Mouse (Mus musculus) lung, embryonic 15.5 days (tissue): ENCODE results near the gene Casp7. TPM values are rescaled to one million over a fixed set of nuclear protein-coding genes. Genes with fewer than 3 reads are reported as not detected.

ENCODE experiments used
- ATAC-seq: fragments of 200-750 bp; cut with Nextera tagmentation; 2 replicates; pipeline ENCODE4 v1.8.0; 2017; ENCODE audit warnings: moderate number of reproducible peaks, borderline replicate concordance; ENCODE audit not compliant: low FRiP score, low TSS enrichment; ENCODE audit errors: extremely low read depth
- H3K27ac ChIP-seq: fragments of 300-500 bp; sonication (generic); 2 replicates; pipeline ENCODE4 v1.5.1; 2015; ENCODE audit warnings: moderate library complexity, mild to moderate bottlenecking, inconsistent platforms
- H3K27me3 ChIP-seq: fragments of 300-500 bp; sonication (generic); 2 replicates; pipeline ENCODE4 v1.6.1; 2015; ENCODE audit warnings: inconsistent platforms
- H3K36me3 ChIP-seq: fragments of 300-500 bp; sonication (generic); 2 replicates; pipeline ENCODE4 v1.6.1; 2015; ENCODE audit warnings: inconsistent platforms
- H3K4me1 ChIP-seq: fragments of 300-500 bp; sonication (generic); 2 replicates; pipeline ENCODE4 v1.6.1; 2015; ENCODE audit warnings: inconsistent platforms
- H3K4me2 ChIP-seq: fragments of 300-500 bp; sonication (generic); 2 replicates; pipeline ENCODE4 v1.6.1; 2015; ENCODE audit warnings: inconsistent platforms, mild to moderate bottlenecking, moderate library complexity
- H3K4me3 ChIP-seq: fragments of 300-500 bp; sonication (generic); 2 replicates; pipeline ENCODE4 v1.5.1; 2015; ENCODE audit warnings: mild to moderate bottlenecking, inconsistent platforms
- H3K9ac ChIP-seq: fragments of 300-500 bp; sonication (generic); 2 replicates; pipeline ENCODE4 v1.6.1; 2015; ENCODE audit warnings: inconsistent platforms
- H3K9me3 ChIP-seq: fragments of 300-500 bp; sonication (generic); 2 replicates; pipeline ENCODE4 v1.6.1; 2016; ENCODE audit warnings: inconsistent platforms
- WGBS: fragments of 180-500 bp; shearing (Covaris S2); methylation state at CpG from one replicate; pipeline ENCODE4 v1.1.7; 2015; 5-methylcytosine and 5-hydroxymethylcytosine counted together
- polyA plus RNA-seq: library from polyadenylated mRNA; unstranded; fragments of >200 nt; fragmentation: Nextera tagmentation; extraction: Ambion mirVana; gene quantifications from 2 replicates; pipeline ENCODE4 v1.2.1, GENCODE M21; 2015

Gene Casp7
- polyA plus RNA-seq, 1 experiment from 2014 or later: 34.8 TPM

DNA sequence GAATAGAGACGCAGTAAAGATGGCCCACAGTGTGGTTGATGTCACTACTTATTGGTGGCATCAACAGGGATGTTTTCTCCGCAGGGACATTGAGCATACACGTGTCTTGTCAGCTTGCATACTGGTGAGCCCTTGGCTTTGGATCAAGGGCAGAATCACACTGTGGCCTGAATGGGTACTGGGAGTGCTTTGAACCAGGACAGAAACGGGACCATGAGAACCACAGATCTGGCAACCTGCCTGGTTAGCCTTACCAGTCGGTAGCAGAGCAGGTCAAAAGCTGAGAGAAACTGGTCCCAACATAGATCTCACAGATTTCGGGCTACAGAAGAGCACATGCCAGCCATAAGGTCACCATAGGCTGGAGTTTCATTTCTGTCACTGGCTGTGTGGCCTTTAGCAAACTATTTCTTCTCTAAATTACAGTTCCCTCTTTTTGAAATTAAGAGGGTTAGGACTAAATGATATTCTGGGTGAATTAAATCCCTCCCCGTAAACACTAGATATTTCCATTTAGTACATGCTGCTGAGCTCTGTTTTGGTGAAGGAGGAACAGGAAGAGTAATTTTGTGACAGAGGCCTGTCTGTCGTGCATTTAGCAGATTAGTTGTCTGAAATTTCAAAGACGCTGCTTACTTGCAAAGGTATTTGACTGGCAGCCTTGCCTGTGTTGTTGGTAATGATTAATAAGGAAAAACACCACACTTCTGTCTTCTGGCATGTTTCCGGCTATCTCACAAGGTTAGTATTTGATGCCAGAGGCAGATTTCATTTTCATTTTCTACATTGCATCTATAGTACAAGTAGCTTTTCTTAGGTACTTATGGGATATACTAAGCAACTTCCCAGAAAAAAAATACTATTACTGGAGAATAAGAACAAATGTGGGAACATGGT lies 62.5 kb downstream of the Casp7 start:
- no peak overlapping the region for H3K27ac ChIP-seq
- no peak for ATAC-seq
- 77% methylated on average over 10 of the region's 10 CpGs for WGBS

DNA sequence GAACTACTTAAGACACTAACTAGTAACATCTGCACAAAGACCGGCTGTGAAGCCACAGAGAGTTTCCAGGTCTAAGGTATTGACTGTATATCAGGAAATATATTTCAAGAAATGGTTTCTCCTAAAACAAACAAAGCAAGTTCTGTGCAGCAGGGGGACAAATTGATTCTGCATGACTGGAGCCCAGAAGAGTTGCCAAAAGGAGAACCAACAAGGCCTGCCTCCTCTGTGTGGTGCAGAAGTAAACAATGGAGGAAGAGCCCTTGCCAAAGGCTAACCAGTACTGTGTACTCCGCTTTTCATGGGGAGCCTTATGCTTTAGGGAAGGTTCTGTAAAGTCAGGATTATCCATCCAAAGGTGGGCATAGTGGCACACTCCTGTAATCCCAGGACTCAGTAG lies 63.3 kb downstream of the Casp7 start:
- Histone ChIP-seq H3K9me3 (no peaks in the 10 kb centered on the region), H3K4me2 (no peak overlapping the region), H3K27ac (no peak overlapping the region), H3K4me1 (peaks cover 25% of the 10 kb centered on the region), H3K27me3 (no peaks in the 10 kb centered on the region), H3K36me3 (no peaks in the 10 kb centered on the region), H3K9ac (no peak overlapping the region), H3K4me3 (no peak overlapping the region)
- 86% methylated on average over 2 of the region's 2 CpGs for WGBS
- no peak for ATAC-seq

More for the DNA sequence above, 62.5 kb downstream of the Casp7 start:
- no peak overlapping the region for H3K9ac ChIP-seq
- H3K27me3 ChIP-seq: no peaks in the 10 kb centered on the region
- no peaks in the 10 kb centered on the region for H3K36me3 ChIP-seq
- H3K4me1 ChIP-seq: peaks cover 25% of the 10 kb centered on the region
- H3K4me2 ChIP-seq: no peak overlapping the region
- H3K4me3 ChIP-seq: no peak overlapping the region
- no peaks in the 10 kb centered on the region for H3K9me3 ChIP-seq

DNA sequence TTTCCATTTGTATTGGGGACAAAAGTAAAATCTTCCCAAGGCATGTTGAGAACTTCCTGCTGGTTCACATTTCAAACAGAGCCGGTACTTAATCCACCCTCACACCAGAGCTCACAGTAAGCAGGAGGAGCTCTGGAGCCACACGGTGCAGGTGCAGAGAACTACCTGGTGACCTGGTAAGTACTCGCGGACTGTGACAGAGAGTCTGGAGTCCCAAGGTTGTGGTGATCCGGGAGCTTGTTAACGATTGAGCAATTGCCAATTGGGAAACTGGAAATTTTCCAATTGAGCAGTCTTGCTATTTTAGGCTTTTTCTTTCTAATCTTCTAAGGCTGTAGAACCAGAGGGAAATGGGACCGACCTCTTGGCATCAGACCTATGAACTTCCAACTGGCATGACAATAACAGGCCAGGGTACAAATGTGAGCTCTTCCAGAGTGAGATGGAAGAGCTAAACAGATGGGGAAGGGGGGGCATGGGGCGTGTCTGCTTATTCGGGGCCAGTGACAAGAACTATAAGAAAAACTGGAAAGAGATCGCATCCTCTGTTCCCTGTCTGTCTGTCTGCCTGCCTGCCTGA lies 64.7 kb downstream of the Casp7 start, which contains the start of gene Plekhs1:
TSS of gene Plekhs1 (plus strand) at position 119 of the 580 bp plus-strand sequence.
- H3K4me1 ChIP-seq: peaks cover 25% of the 10 kb centered on the region
- no peak within 1 kb of the TSS for H3K4me2 ChIP-seq
- H3K9ac ChIP-seq: no peak within 1 kb of the TSS
- H3K27ac ChIP-seq: 0 out of 2 replicates have a peak within 1 kb of the TSS, but pooled peaks have one; percentile 30
- no peak for ATAC-seq
- H3K36me3 ChIP-seq: no peaks in the 10 kb centered on the region
- no peak within 1 kb of the TSS for H3K4me3 ChIP-seq
- no peaks in the 10 kb centered on the region for H3K9me3 ChIP-seq
- 48% methylated on average over 10 of the region's 10 CpGs for WGBS
- no peaks in the 10 kb centered on the region for H3K27me3 ChIP-seq

DNA sequence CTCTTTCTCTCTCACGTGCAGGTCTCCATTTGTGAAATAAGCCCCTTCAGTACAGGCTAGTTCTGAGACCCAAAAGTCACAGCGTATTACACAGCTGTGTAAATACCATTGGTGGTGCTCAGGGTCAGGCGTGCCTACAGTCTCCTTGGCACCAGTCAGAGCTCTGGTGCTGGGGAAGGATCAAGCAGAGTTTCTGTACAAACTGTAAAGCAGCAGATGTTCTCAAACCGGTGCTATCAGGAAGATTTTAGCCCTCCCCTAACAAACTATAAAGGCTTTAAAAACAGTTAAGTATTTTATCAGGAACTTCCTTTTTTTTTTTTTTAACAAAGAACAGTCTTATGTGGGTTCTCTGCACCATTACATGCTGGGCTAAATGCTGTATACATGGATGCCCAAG lies 65.9 kb downstream of the Casp7 start:
- peaks cover 17% of the 10 kb centered on the region for H3K4me1 ChIP-seq
- no peak overlapping the region for H3K4me2 ChIP-seq
- H3K36me3 ChIP-seq: no peaks in the 10 kb centered on the region
- no peak overlapping the region for H3K9ac ChIP-seq
- 44% methylated on average over 4 of the region's 4 CpGs for WGBS
- ATAC-seq: no peak
- H3K9me3 ChIP-seq: no peaks in the 10 kb centered on the region
- no peak overlapping the region for H3K4me3 ChIP-seq
- H3K27ac ChIP-seq: no peak overlapping the region
- no peaks in the 10 kb centered on the region for H3K27me3 ChIP-seq

DNA sequence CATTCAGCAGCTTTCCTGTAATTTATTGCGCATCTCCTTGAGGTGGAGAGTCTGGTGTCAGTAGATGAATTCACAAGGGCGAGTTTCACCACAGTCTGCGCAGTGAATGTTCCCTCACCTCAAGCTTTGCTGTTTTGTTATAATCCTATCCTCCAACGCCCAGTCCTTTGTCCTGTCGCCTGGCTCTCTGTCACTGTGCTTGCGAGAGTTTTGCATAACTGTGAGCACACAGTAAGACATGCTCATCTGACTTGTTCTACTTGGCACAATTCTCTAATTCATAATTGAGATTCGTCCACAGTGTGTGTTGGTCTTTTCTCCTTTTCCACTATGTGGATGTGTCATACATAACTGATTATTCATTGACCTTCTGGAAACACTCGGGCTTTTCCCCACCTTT lies 69.6 kb downstream of the Casp7 start:
- H3K4me2 ChIP-seq: no peak overlapping the region
- no peaks in the 10 kb centered on the region for H3K9me3 ChIP-seq
- no peaks in the 10 kb centered on the region for H3K36me3 ChIP-seq
- no peak overlapping the region for H3K9ac ChIP-seq
- no peak for ATAC-seq
- no peak overlapping the region for H3K27ac ChIP-seq
- no peaks in the 10 kb centered on the region for H3K27me3 ChIP-seq
- WGBS: 82% methylated on average over 8 of the region's 8 CpGs
- H3K4me1 ChIP-seq: peaks cover 10% of the 10 kb centered on the region
- H3K4me3 ChIP-seq: no peak overlapping the region

DNA sequence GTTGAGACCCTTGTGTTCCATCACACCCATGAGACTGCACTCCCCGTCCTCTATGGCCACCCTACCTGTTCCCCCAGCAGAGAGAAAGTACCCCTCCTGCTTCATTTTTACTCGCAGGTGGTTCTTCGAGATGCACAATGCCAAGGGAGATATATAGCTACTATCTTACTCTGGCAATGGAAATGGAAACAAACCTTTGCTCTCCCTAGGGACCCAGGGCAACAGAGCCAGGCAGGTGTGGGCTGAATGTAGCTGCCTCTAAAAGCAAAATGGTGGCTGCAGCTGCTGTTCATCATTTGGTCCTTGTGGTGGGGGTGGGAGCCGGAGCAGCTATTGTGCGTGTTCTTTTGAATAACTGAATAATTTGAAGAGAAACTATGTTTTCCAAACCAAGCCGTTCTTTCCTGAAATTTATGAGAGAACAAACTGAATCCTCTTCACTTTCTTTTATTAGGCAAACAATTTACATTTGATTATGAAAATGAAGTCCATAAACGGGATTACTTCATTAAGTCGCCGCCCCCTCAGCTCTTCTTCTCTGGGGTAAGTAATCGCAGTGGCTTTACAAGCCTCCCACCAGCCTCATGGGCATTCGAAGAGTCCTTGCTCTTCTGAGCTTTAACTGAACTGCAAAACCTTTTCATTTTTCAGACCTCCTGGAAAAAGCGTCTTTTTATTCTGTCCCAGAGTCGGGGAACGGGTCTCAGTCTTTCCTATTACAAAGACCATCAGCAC lies 73.5 kb downstream of the Casp7 start:
- H3K4me1 ChIP-seq: peaks cover 3% of the 10 kb centered on the region; the same call in 1 of the 2 replicates
- H3K36me3 ChIP-seq: no peaks in the 10 kb centered on the region
- H3K27me3 ChIP-seq: no peaks in the 10 kb centered on the region
- H3K27ac ChIP-seq: no peak overlapping the region
- no peak for ATAC-seq
- no peaks in the 10 kb centered on the region for H3K9me3 ChIP-seq
- no peak overlapping the region for H3K4me2 ChIP-seq
- WGBS: 83% methylated on average over 14 of the region's 14 CpGs
- H3K9ac ChIP-seq: no peak overlapping the region
- no peak overlapping the region for H3K4me3 ChIP-seq

DNA sequence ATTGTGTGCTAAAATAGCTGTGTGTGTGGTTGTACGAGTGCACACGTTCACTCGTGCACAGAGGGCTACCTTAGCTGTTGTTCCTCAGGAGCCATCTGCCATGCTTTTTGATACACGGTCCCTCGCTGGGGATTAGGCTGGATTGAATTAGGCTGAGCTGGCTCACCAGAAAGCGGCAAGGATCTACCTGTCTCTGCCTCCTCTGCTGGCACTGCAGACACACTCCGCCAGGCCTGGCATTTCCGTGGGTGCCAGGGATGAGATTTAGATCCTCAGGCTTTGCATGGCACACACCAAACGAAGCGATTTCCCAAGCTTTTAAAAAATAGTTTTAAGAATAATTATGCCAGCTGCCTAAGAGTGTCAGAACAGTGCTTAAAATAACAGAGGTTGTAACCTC lies 75.0 kb downstream of the Casp7 start:
- WGBS: 82% methylated on average over 10 of the region's 10 CpGs
- Histone ChIP-seq H3K4me1 (peaks cover 3% of the 10 kb centered on the region; the same call in 1 of the 2 replicates), H3K27me3 (no peaks in the 10 kb centered on the region), H3K36me3 (no peaks in the 10 kb centered on the region), H3K4me2 (no peak overlapping the region), H3K4me3 (no peak overlapping the region), H3K27ac (no peak overlapping the region), H3K9ac (no peak overlapping the region), H3K9me3 (no peaks in the 10 kb centered on the region)
- ATAC-seq: no peak

DNA sequence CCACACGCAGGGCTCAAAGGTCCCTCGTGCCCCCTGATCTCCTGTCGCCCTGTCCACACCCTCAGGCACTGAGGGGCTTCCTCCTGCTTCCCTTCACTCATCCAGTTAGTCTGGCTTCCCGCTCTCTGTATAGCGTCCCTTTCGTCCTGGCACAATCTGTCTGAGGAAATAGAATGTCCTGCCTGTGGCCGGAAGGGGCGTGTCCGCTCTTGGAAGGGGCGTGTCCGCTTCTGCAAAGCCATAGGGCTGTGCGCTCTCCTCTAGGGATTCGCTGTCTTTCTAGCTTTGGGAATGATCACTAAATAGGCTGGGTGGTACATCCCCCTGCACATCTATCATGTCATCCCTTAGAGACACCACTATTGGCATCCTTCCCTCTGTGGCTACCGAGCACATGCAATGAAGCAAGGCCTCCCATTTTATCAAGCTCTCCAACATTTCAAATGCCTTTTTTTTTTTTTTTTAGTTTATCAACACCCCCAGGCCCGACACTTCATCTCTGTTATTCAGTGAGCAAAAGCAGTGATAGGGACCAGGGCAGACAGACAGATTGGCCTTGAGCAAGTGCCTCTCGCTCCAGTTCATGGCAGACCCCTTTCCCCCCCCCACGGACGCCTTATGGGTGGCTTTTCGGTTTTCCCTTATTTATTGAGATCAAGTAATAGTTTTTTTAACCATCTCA lies 78.1 kb downstream of the Casp7 start:
- 41% methylated on average over 19 of the region's 19 CpGs for WGBS
- peak overlapping the region; percentile 48 for H3K4me2 ChIP-seq
- no peak overlapping the region for H3K9ac ChIP-seq
- H3K36me3 ChIP-seq: no peaks in the 10 kb centered on the region
- H3K9me3 ChIP-seq: no peaks in the 10 kb centered on the region
- peak overlapping the region; percentile 19; the same call in 1 of the 2 replicates for H3K4me3 ChIP-seq
- no peaks in the 10 kb centered on the region for H3K27me3 ChIP-seq
- ATAC-seq: no peak; the same call in 1 of the 2 replicates
- no peak overlapping the region for H3K27ac ChIP-seq
- peaks cover 3% of the 10 kb centered on the region; the same call in 1 of the 2 replicates for H3K4me1 ChIP-seq

DNA sequence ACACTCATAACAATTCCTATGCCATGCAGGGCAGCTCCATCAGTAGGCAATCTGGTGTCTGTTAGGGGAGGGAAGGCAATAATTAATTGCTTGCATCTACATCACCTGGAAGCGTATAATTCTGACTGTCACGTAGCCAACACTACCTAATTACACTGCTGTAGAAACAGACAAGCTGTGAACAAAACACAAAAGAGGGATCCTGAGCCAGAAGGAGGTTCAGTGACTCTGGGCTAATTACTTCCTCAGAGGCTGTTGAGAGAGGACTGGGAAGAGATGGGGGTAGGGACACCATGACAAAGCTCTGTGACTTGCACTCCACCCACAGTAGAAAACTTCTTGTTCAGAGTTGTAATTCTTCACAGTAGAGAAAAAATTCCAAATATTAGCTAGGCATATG lies 79.6 kb downstream of the Casp7 start:
- WGBS: 64% methylated on average over 2 of the region's 2 CpGs
- ATAC-seq: no peak
- H3K27me3 ChIP-seq: no peaks in the 10 kb centered on the region
- H3K36me3 ChIP-seq: no peaks in the 10 kb centered on the region
- H3K9me3 ChIP-seq: no peaks in the 10 kb centered on the region
- no peak overlapping the region for H3K9ac ChIP-seq
- no peak overlapping the region for H3K4me2 ChIP-seq
- no peak overlapping the region for H3K4me3 ChIP-seq
- peaks cover 3% of the 10 kb centered on the region; the same call in 1 of the 2 replicates for H3K4me1 ChIP-seq
- no peak overlapping the region for H3K27ac ChIP-seq

DNA sequence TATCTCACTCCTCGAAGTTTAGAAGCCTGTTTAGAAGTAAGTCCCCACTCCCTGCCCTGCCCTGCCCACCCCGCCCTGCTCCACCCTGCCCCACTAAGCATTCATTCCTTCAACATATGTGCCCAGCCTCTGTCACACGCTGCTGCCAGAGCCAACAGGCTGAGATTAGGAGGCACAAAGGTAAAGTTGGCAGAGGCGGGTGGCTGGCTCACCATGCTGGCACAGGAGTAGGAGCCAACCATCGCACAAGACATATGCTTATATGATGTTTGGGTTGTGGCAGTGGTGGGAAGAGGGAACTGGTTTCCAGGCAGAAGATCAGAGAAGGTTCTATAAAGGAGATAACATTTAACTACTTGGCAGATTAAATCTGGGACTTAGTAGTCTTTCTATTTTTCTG lies 80.3 kb downstream of the Casp7 start:
- Histone ChIP-seq H3K9me3 (no peaks in the 10 kb centered on the region), H3K9ac (no peak overlapping the region), H3K27me3 (no peaks in the 10 kb centered on the region), H3K27ac (no peak overlapping the region), H3K4me3 (no peak overlapping the region), H3K4me1 (peaks cover 3% of the 10 kb centered on the region; the same call in 1 of the 2 replicates), H3K4me2 (no peak overlapping the region), H3K36me3 (no peaks in the 10 kb centered on the region)
- 83% methylated on average over 5 of the region's 5 CpGs for WGBS
- no peak for ATAC-seq

DNA sequence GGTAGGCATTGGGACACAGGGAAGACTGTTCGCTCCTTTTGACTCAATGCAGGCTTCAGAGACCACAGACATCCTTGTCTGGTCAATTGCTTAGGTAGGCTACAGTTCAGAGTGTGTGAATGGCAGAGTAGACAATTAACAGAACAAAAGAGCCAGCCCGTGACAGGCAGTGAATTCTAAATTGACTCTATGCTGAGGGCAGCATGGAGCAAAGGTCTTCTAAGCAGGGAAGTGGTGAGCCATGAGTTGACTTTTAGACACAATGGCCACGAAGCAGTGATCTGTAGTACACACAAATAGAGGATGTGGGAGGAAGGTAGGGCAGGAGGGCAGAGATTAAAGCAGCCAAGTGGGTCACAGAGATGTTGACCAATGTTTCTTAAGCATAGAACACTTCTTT lies 80.9 kb downstream of the Casp7 start:
- Histone ChIP-seq H3K4me3 (no peak overlapping the region), H3K9me3 (no peaks in the 10 kb centered on the region), H3K9ac (no peak overlapping the region), H3K36me3 (no peaks in the 10 kb centered on the region), H3K4me2 (no peak overlapping the region), H3K4me1 (peaks cover 3% of the 10 kb centered on the region; the same call in 1 of the 2 replicates), H3K27me3 (no peaks in the 10 kb centered on the region), H3K27ac (no peak overlapping the region)
- 71% methylated on average over 3 of the region's 3 CpGs for WGBS
- no peak for ATAC-seq
